Mouse (Mus musculus) spleen, adult 18-20 months (tissue): ENCODE data around the gene Tpm4.

Source experiments
- DNase-seq, 2 experiments: peaks; one replicate each; pipeline ENCODE4 v3.0.0; 2022; ENCODE audit warnings: mixed read lengths in 2 of 2

Tpm4 gene

GRCm38 (mm10) chr8:72190215-72190539, 55.4 kb downstream of the Tpm4 start:
- DNase-seq = no peak

GRCm38 (mm10) chr8:72192065-72192464, 57.3 kb downstream of the Tpm4 start:
- DNase-seq = no peak

- no peak for DNase-seq
These were observed 63.2 kb downstream of the Tpm4 start for GRCm38 (mm10) chr8:72197997-72198396.
